Mouse (Mus musculus) liver, postnatal 0 days (tissue): Measurements from ENCODE around the gene Hmg20b. TPM values are rescaled to one million over a fixed set of nuclear protein-coding genes. Genes with fewer than 3 reads are reported as not detected.

Experiments used
- ATAC-seq: fragments of 200-750 bp; cut with Nextera tagmentation; 2 replicates; pipeline ENCODE4 v1.8.0; 2017; ENCODE audit warnings: mild to moderate bottlenecking, moderate library complexity
- DNase-seq: peaks from one replicate; pipeline ENCODE4 v3.0.0-alpha.2; 2016
- H3K27ac ChIP-seq: fragments of 300-500 bp; sonication (generic); 2 replicates; pipeline ENCODE4 v1.5.1; 2014; ENCODE audit warnings: antibody characterized with exemption, moderate library complexity, mild to moderate bottlenecking, low read depth
- H3K27me3 ChIP-seq: fragments of 300-500 bp; sonication (generic); 2 replicates; pipeline ENCODE4 v1.6.1; 2014; ENCODE audit warnings: low read length, control low read depth, mixed read lengths; ENCODE audit not compliant: insufficient read depth
- H3K36me3 ChIP-seq: fragments of 300-500 bp; sonication (generic); replicated peaks from 2 replicates; pipeline ENCODE4 v1.6.1; 2014; ENCODE audit warnings: mild to moderate bottlenecking, control low read depth, low read length, moderate library complexity, mixed read lengths; ENCODE audit not compliant: insufficient read depth
- H3K4me1 ChIP-seq: fragments of 300-500 bp; sonication (generic); 2 replicates; pipeline ENCODE4 v1.6.1; 2014; ENCODE audit warnings: antibody characterized with exemption, mild to moderate bottlenecking, control low read depth; ENCODE audit not compliant: insufficient read depth
- H3K4me2 ChIP-seq: fragments of 300-500 bp; sonication (generic); 2 replicates; pipeline ENCODE4 v1.6.1; 2014; ENCODE audit warnings: low read depth, mild to moderate bottlenecking, low read length, moderate library complexity, mixed read lengths
- H3K4me3 ChIP-seq: fragments of 300-500 bp; sonication (generic); 2 replicates; pipeline ENCODE4 v1.5.1; 2014; ENCODE audit warnings: low read depth, low read length
- H3K9ac ChIP-seq: fragments of 300-500 bp; sonication (generic); replicated peaks from 2 replicates; pipeline ENCODE4 v1.6.1; 2014; ENCODE audit warnings: mild to moderate bottlenecking, moderate library complexity
- H3K9me3 ChIP-seq: fragments of 300-500 bp; sonication (generic); 2 replicates; pipeline ENCODE4 v1.6.1; 2016; ENCODE audit warnings: mild to moderate bottlenecking, control low read depth, low read length, mixed read lengths
- CTCF ChIP-seq: sonication (generic); IDR thresholded peaks from 2 replicates; pipeline ENCODE4 v1.5.1; 2016; ENCODE audit warnings: antibody characterized with exemption, low read depth
- EP300 ChIP-seq: IDR thresholded peaks from 2 replicates; pipeline ENCODE4 v1.6.1; 2016; ENCODE audit warnings: antibody characterized with exemption, low read depth, mild to moderate bottlenecking
- WGBS: fragments of 180-500 bp; shearing (Covaris S2); extraction: QIAGEN DNeasy Blood & Tissue Kit; methylation state at CpG from one replicate; pipeline ENCODE4 v1.1.7; 2014; ENCODE audit not compliant: insufficient replicate concordance; 5-methylcytosine and 5-hydroxymethylcytosine counted together
- polyA plus RNA-seq: library from polyadenylated mRNA; unstranded; fragments of >200 nt; fragmentation: Nextera tagmentation; extraction: Ambion mirVana; gene quantifications from 2 replicates; pipeline ENCODE4 v1.2.1, GENCODE M21; 2015

Hmg20b gene
- polyA plus RNA-seq, 1 experiment from 2014 or later = 27.1 TPM

- H3K36me3 ChIP-seq = peaks cover 18% of the 10 kb centered on the region
- no peak for ATAC-seq
- H3K4me1 ChIP-seq = peaks cover 68% of the 10 kb centered on the region
- H3K4me3 ChIP-seq = 0 out of 2 replicates have a peak overlapping the region, but pooled peaks have one; percentile 4
- peak overlapping the region; percentile 16 for H3K9ac ChIP-seq
- H3K9me3 ChIP-seq = no peaks in the 10 kb centered on the region
- WGBS = 21% methylated on average over 14 of the region's 14 CpGs
- TF ChIP-seq EP300 = no peak
- TF ChIP-seq CTCF = no peak
- peak overlapping the region; percentile 18 for H3K4me2 ChIP-seq
- DNase-seq = no peak
- H3K27me3 ChIP-seq = no peaks in the 10 kb centered on the region
- H3K27ac ChIP-seq = peak overlapping the region; percentile 41
Measured at GRCm38 (mm10) chr10:81302781-81303218, 47.5 kb downstream of the Hmg20b start.

DNA sequence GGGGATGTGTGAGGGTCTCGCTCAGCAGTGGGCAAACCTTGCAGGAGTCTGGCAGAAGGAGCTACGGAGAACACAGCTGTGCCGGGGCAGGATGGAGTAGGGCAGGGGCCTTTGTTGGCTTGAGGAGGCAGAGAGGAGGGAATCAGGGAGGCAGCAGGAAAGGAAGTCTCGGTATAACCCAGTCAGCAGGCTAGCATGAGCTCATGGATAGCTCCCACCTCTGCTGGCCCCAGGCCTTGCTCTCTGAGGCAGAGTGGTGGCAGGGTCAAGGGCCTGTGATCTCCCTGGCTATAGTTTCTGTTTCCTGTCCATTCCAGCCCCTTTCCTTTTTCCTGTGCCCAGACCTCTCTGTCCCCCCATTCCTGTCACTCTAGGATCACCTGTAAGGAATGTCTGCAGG is 48.0 kb downstream of the Hmg20b start:
- no peaks in the 10 kb centered on the region for H3K9me3 ChIP-seq
- no peak overlapping the region for H3K4me3 ChIP-seq
- peak overlapping the region; percentile 16 for H3K9ac ChIP-seq
- H3K36me3 ChIP-seq = peaks cover 13% of the 10 kb centered on the region
- no peak for ATAC-seq
- H3K27me3 ChIP-seq = no peaks in the 10 kb centered on the region
- H3K4me1 ChIP-seq = peaks cover 73% of the 10 kb centered on the region
- TF ChIP-seq EP300 = no peak
- TF ChIP-seq CTCF = no peak
- WGBS = 74% methylated on average over 4 of the region's 4 CpGs
- H3K4me2 ChIP-seq = peak overlapping the region; percentile 18
- DNase-seq = no peak
- 0 out of 2 replicates have a peak overlapping the region, but pooled peaks have one; percentile 24 for H3K27ac ChIP-seq

- 60% methylated on average over 9 of the region's 9 CpGs for WGBS
- Histone ChIP-seq H3K27ac (no peak overlapping the region), H3K9me3 (no peaks in the 10 kb centered on the region), H3K36me3 (peaks cover 3% of the 10 kb centered on the region), H3K4me1 (peaks cover 80% of the 10 kb centered on the region), H3K4me2 (no peak overlapping the region), H3K27me3 (no peaks in the 10 kb centered on the region), H3K4me3 (no peak overlapping the region), H3K9ac (no peak overlapping the region)
- TF ChIP-seq EP300 (no peak), CTCF (no peak)
- ATAC-seq = no peak
- DNase-seq = no peak
Measured at GRCm38 (mm10) chr10:81301321-81301720, 49.0 kb downstream of the Hmg20b start.

- TF ChIP-seq EP300 (no peak), CTCF (no peak)
- DNase-seq = peak; percentile 55
Measured at GRCm38 (mm10) chr10:81300352-81300907, 49.9 kb downstream of the Hmg20b start.

GRCm38 (mm10) chr10:81299585-81300351 is 50.5 kb downstream of the Hmg20b start:
- H3K4me2 ChIP-seq = peak overlapping the region; percentile 33
- H3K27ac ChIP-seq = peak overlapping the region; percentile 95
- DNase-seq (no peak), ATAC-seq (peak; percentile 32)
- no peaks in the 10 kb centered on the region for H3K9me3 ChIP-seq
- H3K9ac ChIP-seq = 0 out of 2 replicates have a peak overlapping the region, but pooled peaks have one; percentile 23
- WGBS = 50% methylated on average over 14 of the region's 14 CpGs
- peaks cover 95% of the 10 kb centered on the region for H3K4me1 ChIP-seq
- no peak for TF ChIP-seq EP300
- TF ChIP-seq CTCF = peak; percentile 15; the same call in 1 of the 2 replicates
- H3K36me3 ChIP-seq = no peaks in the 10 kb centered on the region; the same call in 1 of the 2 replicates
- H3K4me3 ChIP-seq = no peak overlapping the region
- no peaks in the 10 kb centered on the region for H3K27me3 ChIP-seq

More at GRCm38 (mm10) chr10:81300352-81300907, 49.9 kb downstream of the Hmg20b start:
- H3K4me1 ChIP-seq = peaks cover 89% of the 10 kb centered on the region
- 58% methylated on average over 9 of the region's 9 CpGs for WGBS
- no peaks in the 10 kb centered on the region; the same call in 1 of the 2 replicates for H3K36me3 ChIP-seq
- peak overlapping the region; percentile 33; the same call in 1 of the 2 replicates for H3K4me2 ChIP-seq
- H3K4me3 ChIP-seq = no peak overlapping the region
- H3K9ac ChIP-seq = no peak overlapping the region
- H3K27me3 ChIP-seq = no peaks in the 10 kb centered on the region
- no peaks in the 10 kb centered on the region for H3K9me3 ChIP-seq
- ATAC-seq = peak; percentile 75
- H3K27ac ChIP-seq = peak overlapping the region; percentile 95
